Mouse (Mus musculus): ENCODE measurements around the gene Tm4sf19. TPM values are rescaled to one million over a fixed set of nuclear protein-coding genes. Genes with fewer than 3 reads are reported as not detected.

Gene Tm4sf19
- polyA plus RNA-seq, 1 experiment from 2014 or later, result not detected

GRCm38 (mm10) chr16:32450133-32450532 lies 49.8 kb downstream of the Tm4sf19 start:
- Histone ChIP-seq H3K4me3 (replicated peaks) (no peak overlapping the region), H3K4me1 (replicated peaks) (peaks cover 12% of the 10 kb centered on the region), H3K9me3 (no peaks in the 10 kb centered on the region), H3K4me2 (no peak overlapping the region), H3K27ac (no peak overlapping the region), H3K27me3 (no peaks in the 10 kb centered on the region), H3K36me3 (peaks cover 14% of the 10 kb centered on the region; the same call in 1 of the 2 replicates), H3K9ac (replicated peaks) (no peak overlapping the region)
- ATAC-seq (ENCODE audit: insufficient number of reproducible peaks, insufficient read depth, low FRiP score, low TSS enrichment, low read depth), result no peak
- 88% methylated on average over 2 of the region's 2 CpGs for WGBS

- Histone ChIP-seq H3K27ac (no peak overlapping the region), H3K4me3 (replicated peaks) (no peak overlapping the region), H3K9me3 (no peaks in the 10 kb centered on the region), H3K36me3 (peaks cover 22% of the 10 kb centered on the region; the same call in 1 of the 2 replicates), H3K27me3 (no peaks in the 10 kb centered on the region), H3K4me1 (replicated peaks) (peaks cover 15% of the 10 kb centered on the region), H3K4me2 (no peak overlapping the region), H3K9ac (replicated peaks) (no peak overlapping the region)
- ATAC-seq (ENCODE audit: insufficient number of reproducible peaks, insufficient read depth, low FRiP score, low TSS enrichment, low read depth), result no peak
- WGBS, result 96% methylated on average over 8 of the region's 8 CpGs
These were observed 52.8 kb downstream of the Tm4sf19 start for GRCm38 (mm10) chr16:32453102-32453501.

- H3K27me3 ChIP-seq, result no peaks in the 10 kb centered on the region
- 37% methylated on average over 5 of the region's 5 CpGs for WGBS
- no peaks in the 10 kb centered on the region for H3K9me3 ChIP-seq
- peak overlapping the region; percentile 8 for H3K4me2 ChIP-seq
- peaks cover 15% of the 10 kb centered on the region for H3K4me1 ChIP-seq (replicated peaks)
- H3K4me3 ChIP-seq (replicated peaks), result no peak overlapping the region
- peak overlapping the region; percentile 82 for H3K27ac ChIP-seq
- no peak overlapping the region for H3K9ac ChIP-seq (replicated peaks)
- ATAC-seq (ENCODE audit: insufficient number of reproducible peaks, insufficient read depth, low FRiP score, low TSS enrichment, low read depth), result no peak; the same call in 1 of the 2 replicates
- peaks cover 22% of the 10 kb centered on the region; the same call in 1 of the 2 replicates for H3K36me3 ChIP-seq
These were observed 54.3 kb downstream of the Tm4sf19 start for GRCm38 (mm10) chr16:32454646-32455045.

GRCm38 (mm10) chr16:32456086-32456485 lies 55.8 kb downstream of the Tm4sf19 start:
- no peak overlapping the region for H3K9ac ChIP-seq (replicated peaks)
- H3K4me3 ChIP-seq (replicated peaks), result no peak overlapping the region
- H3K36me3 ChIP-seq, result peaks cover 22% of the 10 kb centered on the region; the same call in 1 of the 2 replicates
- no peak for ATAC-seq (ENCODE audit: insufficient number of reproducible peaks, insufficient read depth, low FRiP score, low TSS enrichment, low read depth)
- no peak overlapping the region for H3K4me2 ChIP-seq
- peaks cover 15% of the 10 kb centered on the region for H3K4me1 ChIP-seq (replicated peaks)
- H3K27me3 ChIP-seq, result no peaks in the 10 kb centered on the region
- H3K9me3 ChIP-seq, result no peaks in the 10 kb centered on the region
- H3K27ac ChIP-seq, result no peak overlapping the region

- Histone ChIP-seq H3K36me3 (peaks cover 18% of the 10 kb centered on the region; the same call in 1 of the 2 replicates), H3K4me3 (replicated peaks) (no peak overlapping the region), H3K9me3 (no peaks in the 10 kb centered on the region), H3K9ac (replicated peaks) (no peak overlapping the region), H3K4me1 (replicated peaks) (peaks cover 15% of the 10 kb centered on the region), H3K4me2 (no peak overlapping the region), H3K27me3 (no peaks in the 10 kb centered on the region), H3K27ac (no peak overlapping the region)
- no peak for ATAC-seq (ENCODE audit: insufficient number of reproducible peaks, insufficient read depth, low FRiP score, low TSS enrichment, low read depth)
- WGBS, result 88% methylated on average over 1 of the region's 1 CpGs
These were observed 56.5 kb downstream of the Tm4sf19 start for GRCm38 (mm10) chr16:32456761-32457160.

Other genes starting within 250 kb of the Tm4sf19 start
- gene Nrros, start 234.9 kb upstream of the Tm4sf19 start, polyA plus RNA-seq (2016; fragmentation: Nextera tagmentation; extraction: Ambion mirVana), result 9.4 and 9.9 TPM in 2 replicates
- gene Bex6, start 220.7 kb upstream of the Tm4sf19 start, polyA plus RNA-seq (2016; fragmentation: Nextera tagmentation; extraction: Ambion mirVana), result not detected in 2 replicates
- gene Fbxo45, start 153.3 kb upstream of the Tm4sf19 start, polyA plus RNA-seq (2016; fragmentation: Nextera tagmentation; extraction: Ambion mirVana), result 20.1 and 23.9 TPM in 2 replicates
- 18.4 and 19.0 TPM in 2 replicates for gene Wdr53, start 153.3 kb upstream of the Tm4sf19 start, polyA plus RNA-seq (2016; fragmentation: Nextera tagmentation; extraction: Ambion mirVana)
- gene Smco1, start 129.0 kb upstream of the Tm4sf19 start, polyA plus RNA-seq (2016; fragmentation: Nextera tagmentation; extraction: Ambion mirVana), result not detected in 2 replicates
- gene Rnf168, start 123.0 kb upstream of the Tm4sf19 start, polyA plus RNA-seq (2016; fragmentation: Nextera tagmentation; extraction: Ambion mirVana), result 35.7 and 39.7 TPM in 2 replicates
- gene Ubxn7, start 68.2 kb upstream of the Tm4sf19 start, polyA plus RNA-seq (2016; fragmentation: Nextera tagmentation; extraction: Ambion mirVana), result 34.6 and 34.8 TPM in 2 replicates
- gene Tctex1d2, start 19.2 kb downstream of the Tm4sf19 start, polyA plus RNA-seq (2016; fragmentation: Nextera tagmentation; extraction: Ambion mirVana), result 31.4 and 31.9 TPM in 2 replicates
- gene Pcyt1a, start 30.4 kb downstream of the Tm4sf19 start, polyA plus RNA-seq (2016; fragmentation: Nextera tagmentation; extraction: Ambion mirVana), result 35.2 and 37.4 TPM in 2 replicates
- gene Slc51a, start 87.4 kb downstream of the Tm4sf19 start, polyA plus RNA-seq (2016; fragmentation: Nextera tagmentation; extraction: Ambion mirVana), result 0.31 and 0.38 TPM in 2 replicates
- not detected in 2 replicates for gene Zdhhc19, start 95.8 kb downstream of the Tm4sf19 start, polyA plus RNA-seq (2016; fragmentation: Nextera tagmentation; extraction: Ambion mirVana)
- gene Tfrc, start 208.4 kb downstream of the Tm4sf19 start, polyA plus RNA-seq (2016; fragmentation: Nextera tagmentation; extraction: Ambion mirVana), result 40.7 and 43.9 TPM in 2 replicates
- gene Tnk2, start 243.4 kb downstream of the Tm4sf19 start, polyA plus RNA-seq (2016; fragmentation: Nextera tagmentation; extraction: Ambion mirVana), result 11.9 and 12.0 TPM in 2 replicates

Measured in limb, embryonic 12.5 days (tissue).